Mouse (Mus musculus) gonadal fat pad, adult 2 months (tissue): Measurements from ENCODE around the gene Actn1. TPM values are rescaled to one million over a fixed set of nuclear protein-coding genes. Genes with fewer than 3 reads are reported as not detected.
"Not testable (repeated sequence)": the region's sequence is repeated elsewhere in the genome, so short reads cannot be mapped to it uniquely, and the experiment has no call there.

Experiments
- DNase-seq: peaks from one replicate; pipeline ENCODE4 v3.0.0-alpha.2; 2012; ENCODE audit warnings: low read depth
- polyA plus RNA-seq: library from polyadenylated mRNA; depleted of rRNA; stranded (reverse); fragments of >200 nt; gene quantifications from 2 replicates; pipeline ENCODE4 v1.2.3, GENCODE M21; 2012; rRNA removed

Gene Actn1
- 57.6 and 70.9 TPM in 2 replicates for polyA plus RNA-seq

DNA sequence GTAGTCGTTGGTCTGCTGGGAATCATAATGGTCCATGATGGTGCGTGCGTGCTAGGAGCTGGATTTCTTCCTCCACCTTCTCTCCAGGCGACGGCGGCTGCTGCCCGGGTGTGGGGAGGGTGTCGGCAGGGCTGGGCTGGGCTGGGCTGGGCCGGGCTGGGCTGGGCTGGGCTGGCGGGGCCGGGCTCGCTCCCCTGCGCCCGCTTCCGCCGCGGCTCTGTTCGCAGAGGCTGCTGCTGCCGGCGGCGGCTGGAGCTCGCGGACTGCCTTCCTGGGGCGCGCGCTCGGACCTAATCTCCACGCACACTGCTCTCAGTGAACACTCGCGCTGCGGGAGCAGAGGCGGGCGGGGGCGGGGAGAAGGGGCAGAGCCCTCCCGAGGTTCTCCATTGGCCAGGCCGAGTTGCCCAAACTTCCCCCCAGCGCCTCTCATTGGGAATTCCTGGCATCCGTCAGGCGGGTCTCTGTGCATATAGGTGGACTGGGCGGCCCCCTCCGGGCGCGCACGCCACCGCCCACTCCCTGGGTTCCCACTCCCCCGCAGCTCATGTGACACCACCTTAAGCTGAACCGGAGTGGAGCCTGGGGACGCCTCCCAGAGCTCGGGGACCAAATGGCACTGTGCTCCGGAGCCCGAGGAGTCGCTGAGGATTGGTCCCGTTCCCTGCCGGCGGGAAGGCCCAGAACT, at the start of gene Actn1:
TSS of gene Actn1 (minus strand) at position 316 of the 688 bp plus-strand sequence.
- no peak for DNase-seq

DNA sequence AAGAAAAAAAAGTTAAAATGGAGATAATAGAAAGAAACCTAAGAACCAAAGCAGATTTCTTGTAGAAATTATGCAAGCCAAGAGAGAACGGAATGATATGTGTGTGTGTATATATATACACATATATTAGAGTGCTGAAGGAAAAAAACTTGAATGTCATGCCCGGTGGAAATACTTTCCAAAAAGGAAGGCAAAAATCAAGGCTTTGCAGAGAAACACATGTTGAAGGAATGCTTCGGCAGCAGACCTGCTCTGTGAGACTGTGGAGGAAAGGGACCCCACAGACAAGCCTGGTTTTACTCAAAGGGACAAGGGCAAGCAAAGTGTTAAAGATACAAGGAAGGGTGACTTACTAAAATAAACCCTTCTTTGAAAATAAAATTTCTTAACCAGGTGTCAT, 47.4 kb upstream of the Actn1 start:
- DNase-seq: no peak

DNA sequence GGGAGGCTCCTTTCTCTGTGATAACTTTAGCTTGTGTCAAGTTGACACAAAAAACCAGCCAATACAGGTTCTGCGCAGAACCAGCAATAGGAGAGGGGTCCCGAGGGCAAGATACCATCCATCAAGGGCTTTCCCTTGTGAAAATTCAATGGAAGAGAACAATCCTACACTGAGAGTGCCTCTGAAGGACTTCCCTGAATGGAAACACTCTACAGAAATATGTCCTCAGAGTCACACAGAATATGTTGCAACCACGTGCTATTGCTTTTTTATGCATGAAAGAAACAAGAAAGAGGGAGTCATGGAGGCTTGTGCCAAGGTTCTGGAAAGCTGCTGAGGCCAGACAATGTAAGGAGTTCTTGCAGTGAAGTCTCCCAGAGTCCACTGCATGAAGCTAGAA, 44.3 kb upstream of the Actn1 start:
- DNase-seq: no peak

DNA sequence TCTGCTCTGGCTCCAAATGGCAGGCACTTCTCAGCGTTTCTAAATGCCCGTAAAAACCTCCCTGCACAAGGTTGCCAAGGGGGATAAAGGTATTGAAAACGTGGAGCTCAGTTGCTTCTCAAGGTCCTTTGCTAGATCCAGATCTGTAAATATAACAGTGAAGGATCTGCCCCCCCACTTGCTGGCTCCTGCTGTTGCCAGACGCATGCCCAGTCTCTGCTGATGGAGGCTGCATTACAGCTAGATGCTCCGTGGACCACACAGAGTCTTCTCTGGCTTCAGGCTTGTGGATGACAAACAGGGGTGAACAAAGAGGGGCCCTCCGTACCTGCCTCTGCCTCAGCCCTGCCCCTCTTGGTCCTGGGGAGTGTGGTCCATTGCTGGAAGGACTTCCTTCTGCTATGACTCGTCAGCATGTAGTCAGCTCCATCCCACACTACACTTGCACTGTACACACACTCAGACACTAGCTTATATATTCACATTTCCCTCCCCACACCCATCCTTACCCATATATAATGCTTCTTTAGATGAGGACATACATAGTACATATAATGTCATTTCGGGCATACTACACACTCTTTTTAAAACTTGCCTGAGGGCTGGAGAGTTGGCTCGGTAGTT, 40.8 kb upstream of the Actn1 start:
- DNase-seq: no peak

DNA sequence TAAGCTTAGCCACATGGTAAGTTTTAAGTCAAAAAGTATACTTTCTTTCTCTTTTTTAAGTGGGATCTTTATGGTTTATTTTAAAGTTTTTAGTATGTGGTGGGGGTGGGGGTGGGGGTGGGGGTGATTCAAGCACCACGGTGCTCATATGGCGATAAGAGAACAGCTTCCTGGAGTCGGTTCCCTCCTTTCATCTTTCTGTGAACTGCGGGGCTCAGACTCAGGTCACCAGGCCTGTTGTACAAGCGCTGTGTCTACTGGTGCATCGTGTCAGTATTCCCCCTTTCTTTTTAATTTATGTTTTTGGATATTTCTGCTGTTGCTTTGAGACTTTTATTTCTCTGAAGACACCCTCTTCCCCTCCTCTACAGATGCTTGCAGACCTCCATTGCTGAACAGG, 38.5 kb upstream of the Actn1 start:
- no peak for DNase-seq

DNA sequence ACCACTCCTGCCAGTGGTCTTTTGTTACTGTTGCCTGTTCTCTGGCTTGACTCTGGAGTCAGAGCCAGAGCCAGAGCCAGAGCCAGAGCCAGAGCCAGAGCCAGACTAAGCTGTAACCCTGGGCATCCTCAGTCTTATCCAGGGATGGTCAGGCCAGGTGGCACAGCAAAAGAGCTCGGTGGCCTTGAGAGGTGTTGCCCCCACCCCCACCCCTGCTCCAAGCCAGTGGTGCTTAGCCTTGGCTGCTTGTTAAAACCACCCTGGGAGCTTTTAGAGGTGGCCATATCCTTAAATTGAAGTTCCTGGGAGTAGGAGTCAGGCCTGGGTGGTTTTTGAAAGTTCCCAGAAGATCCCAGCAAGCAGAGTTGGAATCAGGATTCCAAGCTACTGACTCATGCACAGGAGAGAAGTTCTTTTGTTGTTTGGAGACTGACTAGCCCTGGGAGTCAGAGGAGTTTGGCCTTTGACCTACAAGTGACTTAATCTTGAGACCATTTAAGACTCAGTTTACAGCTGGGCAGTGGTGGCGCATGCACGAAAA, 31.8 kb upstream of the Actn1 start:
- no peak for DNase-seq

DNA sequence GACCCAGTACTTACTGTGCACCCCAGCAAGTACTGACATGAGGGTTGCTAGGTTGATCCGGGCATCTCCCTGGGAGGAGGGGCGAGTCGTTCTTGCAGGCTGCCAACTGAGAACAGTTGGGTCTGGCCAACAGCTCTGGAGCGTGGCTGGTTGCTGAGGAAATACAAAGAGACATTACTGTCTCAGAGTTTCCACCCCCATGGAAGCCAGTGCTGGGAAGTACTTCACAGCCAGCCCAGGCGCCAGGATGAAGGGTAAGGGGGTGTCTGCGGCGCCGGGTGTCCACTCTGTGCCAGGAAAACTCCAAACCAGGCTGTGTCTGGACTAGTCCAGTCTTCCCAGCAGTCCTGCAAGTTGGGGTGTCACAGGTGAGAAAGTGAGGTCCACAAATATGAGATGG, 30.8 kb upstream of the Actn1 start:
- DNase-seq: no peak

DNA sequence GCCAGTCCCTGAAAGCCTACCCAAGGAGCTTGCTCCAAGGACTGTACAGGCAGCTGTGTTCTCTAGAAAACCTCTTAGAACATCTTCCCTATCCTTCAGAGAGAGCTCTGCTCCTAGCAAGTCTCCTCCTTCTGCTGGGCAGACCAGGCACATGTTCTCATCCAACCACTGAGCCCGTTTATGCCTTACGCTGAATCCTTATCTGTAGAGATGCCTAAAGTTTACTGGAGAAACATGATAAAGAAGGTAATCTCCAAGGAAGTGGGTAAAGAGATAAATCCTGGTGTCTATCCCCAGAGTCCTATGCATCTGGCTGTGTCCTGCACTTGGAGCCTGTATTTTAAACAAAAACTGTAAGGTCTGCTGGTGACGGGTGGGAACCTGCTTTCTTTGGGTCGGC, 30.3 kb upstream of the Actn1 start:
- no peak for DNase-seq

DNA sequence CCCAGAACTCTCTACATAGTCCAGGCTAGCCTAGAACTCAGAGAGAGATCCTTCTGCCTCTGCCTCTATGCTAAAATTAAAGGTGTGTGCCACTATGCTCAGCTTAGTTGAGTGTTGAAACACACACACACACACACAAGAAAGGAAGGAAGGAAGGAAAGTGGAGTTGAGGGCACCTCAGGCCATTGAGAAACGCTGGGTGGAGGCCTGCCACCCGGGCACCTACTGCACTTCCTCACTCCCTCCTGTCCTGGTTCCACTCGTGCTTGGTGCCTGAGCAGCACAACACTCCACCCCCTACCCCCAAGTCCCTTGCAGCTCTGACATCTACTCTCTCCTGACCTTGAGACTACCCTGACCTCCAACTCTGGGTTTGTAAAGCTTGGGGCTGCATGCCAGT, 29.6 kb upstream of the Actn1 start:
- DNase-seq: no peak

DNA sequence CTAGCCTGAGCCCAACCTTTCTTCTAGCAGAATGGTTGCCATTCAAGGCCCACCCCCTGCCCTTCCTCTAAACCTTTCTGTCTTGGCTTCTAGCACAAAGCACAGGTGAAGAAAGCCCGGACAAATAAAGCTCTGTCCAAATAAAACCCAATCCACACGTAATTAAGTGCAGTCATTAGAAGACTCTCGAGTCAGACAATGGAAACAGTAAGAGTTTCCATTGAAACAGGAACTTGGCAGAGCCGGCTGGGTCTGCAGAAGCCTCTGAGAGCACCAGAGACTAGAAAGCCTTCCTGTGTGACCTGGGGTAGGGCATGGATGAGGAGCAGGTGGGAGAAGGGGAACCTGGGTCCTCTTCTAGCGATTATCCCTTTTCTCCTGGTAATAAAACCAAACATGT, 25.7 kb upstream of the Actn1 start:
- no peak for DNase-seq

DNA sequence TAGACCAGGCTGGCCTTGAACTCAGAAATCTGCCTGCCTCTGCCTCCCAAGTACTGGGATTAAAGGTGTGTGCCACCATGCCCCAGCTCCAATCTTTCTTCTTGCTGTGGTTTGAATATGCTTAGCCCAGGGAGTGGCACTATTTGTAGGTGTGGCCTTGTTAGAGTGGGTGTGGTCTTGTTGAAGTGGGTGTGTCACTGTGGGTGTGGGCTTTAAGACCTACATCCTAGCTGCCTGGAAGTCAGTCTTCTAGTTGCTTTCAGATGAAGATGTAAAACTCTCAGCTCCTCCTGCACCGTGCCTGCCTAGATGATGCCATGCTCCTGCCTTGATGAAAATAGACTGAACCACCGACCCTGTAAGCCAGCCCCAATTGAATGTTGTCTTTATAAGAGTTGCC, 24.1 kb upstream of the Actn1 start:
- not testable (repeated sequence) for DNase-seq

DNA sequence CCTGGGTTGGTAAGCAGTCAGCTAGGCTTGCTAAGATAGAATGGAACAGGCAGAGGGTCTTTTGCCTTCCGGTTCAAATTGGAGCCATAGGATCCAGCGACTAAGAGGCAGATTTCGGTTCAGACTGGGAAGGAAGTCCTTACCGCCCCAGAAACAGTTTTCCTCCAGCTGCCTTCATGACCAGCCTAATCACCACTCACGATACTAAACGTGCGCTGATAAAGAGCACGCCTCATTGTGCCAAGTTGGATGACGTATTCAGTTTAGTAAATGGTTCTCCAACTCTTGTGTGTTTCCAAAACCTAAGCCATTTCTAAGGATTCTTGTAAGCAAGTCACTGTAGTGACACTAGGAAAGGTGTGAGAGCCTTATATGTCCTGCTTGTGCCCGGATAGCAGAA, 18.7 kb upstream of the Actn1 start:
- DNase-seq: no peak

DNA sequence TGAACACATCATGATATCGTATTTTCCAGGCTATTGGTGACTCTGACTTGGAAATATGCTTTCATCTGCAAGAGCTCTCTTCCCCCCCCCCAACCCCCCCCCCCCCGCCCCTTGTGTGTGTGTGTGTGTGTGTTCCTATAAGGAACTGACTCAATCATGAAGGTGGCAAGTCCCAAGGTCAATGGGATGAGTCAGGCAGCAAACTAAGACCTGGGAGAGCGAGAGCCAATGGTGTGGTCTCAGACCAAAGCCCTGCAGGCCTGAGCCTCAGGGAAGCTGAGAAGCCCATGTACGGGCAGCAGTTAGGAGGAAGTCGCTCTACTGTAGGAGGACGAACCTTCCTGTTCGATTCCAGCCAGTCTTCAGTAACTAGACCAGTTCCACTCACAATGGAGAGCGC, 17.3 kb upstream of the Actn1 start:
- DNase-seq: no peak

DNA sequence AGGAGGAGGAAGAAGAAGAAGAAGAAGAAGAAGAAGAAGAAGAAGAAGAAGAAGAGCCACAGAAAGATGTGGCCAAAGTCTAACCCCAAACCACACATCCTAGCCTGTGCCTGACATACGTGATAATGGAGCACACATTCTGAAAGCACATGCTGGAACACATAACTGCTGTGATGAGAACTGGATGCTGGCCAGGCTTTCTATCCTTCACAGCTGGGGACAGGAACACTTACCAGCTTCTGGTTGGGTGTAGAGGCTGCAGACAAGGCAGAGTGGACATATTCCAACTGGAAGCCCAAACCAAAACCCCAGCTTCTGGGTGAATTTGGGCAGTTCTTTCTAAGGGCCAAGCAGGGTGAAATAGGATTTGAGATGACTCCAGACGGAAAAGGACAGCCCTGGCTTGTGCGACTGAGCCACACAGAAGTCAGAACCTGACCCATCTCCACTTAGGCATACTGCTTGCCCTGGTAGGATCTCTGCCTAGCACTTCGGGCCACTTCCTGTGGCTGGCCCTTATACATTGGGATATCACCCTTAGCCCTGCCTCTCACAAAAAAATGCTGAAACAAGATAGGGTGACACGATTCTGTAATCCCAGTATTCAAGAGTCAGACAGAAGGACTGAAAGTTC, 15.1 kb upstream of the Actn1 start:
- DNase-seq: no peak

DNA sequence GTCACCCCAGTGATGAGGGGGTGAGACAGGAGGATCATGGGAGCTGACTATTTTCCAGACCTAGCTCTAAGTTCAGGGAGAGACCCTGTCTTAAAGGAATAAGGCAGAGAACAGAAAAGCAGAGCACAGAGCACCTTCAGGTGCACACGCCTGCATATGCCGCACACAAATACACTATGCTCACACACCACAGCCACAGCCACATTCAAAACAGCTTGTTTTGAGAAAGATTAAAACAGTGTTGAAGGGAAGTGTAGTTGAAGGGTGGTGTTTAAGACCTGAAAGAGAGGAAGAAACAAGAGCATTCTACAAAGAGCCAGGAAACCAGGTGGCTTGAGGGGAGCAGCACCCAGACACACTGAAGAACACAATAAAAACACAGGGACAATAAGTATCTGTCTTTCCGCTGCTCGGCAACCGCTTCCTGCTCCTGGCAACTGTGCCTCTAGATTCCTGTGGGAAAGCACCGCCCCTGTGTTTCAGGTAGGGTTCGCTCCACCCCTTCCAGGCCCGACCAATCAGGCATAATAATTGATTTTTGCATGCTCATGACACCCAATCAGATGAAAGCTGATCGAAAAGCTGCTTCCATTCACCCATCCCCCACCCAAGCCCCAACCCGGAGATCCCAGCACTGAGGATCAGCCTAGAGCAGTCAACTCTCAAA, 13.0 kb upstream of the Actn1 start:
- DNase-seq: no peak

DNA sequence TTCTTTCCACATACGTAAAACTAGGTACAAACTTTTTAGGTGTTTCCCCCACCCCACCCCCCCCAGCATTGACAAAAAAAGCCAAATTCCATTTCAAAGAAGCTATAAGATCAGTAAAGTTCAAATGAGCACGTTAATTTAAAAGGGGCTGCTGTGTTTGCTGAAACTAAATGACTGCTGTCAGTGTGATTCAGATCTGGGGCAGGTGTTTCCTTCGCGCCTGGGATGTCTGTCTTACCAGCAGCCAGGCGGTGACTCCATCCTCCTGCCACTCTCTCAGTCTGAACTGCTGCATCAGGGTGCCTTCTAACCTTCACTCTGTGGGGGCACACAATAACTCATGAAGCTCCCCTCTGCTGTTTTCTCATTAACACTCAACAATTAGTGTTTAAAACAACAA, 11.6 kb upstream of the Actn1 start:
- no peak for DNase-seq

DNA sequence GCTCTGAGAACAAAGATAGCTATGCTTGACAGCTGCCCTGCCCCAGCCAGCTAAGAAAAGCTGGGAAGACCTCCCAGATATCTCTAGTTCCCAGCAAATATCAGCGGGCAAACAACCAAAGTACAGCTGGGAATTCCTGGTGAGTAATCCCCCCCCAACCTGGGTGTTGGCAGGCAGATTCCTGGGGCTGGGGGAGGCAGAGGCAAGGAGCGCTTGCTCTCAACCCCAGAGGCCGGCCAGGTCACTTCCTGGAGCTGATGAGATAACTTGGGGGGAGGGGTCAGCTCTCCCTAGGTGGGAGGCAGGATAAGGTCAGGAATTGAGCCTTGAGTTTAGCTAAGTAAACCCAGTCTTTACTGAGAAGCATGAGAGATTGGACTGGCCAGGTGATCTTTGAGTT, 10.8 kb upstream of the Actn1 start:
- no peak for DNase-seq

DNA sequence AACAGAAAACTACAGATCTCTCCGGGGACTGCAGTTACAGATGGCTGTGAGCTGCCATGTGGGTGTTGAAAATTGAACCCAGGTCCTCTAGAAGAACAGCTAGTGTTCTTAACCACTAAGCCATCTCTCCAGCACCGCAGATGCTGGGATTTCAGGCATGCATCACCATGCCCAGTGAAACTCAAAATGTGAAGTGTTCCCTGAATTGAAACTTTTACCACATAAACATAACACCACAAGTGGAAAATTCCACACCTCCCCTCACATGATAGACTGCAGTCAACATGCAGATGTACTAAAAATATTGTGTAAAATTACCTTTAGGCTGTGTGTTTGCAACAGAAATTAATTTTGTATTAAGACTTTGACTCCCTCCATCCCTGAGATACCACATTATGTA, 9.1 kb upstream of the Actn1 start:
- no peak for DNase-seq

DNA sequence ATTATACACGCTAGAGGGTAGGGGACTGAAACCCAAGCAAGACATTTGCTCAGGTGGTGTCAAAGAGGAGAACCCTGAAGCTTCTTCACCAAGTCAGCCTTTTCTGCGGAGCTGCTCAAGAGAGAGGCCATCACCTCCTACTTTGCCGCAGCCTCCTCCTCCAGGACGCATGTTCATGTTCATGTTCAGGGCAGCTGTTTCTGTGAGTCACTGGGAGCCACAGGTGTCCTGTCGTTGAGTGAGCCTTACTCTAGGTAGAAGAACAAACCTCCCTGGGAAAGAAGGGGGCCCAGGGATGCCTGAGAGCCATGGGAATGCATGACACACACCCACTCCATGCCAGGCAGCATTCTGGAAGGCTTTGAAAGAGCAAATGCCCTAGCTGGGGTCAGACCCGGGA, 7.8 kb upstream of the Actn1 start:
- no peak for DNase-seq

DNA sequence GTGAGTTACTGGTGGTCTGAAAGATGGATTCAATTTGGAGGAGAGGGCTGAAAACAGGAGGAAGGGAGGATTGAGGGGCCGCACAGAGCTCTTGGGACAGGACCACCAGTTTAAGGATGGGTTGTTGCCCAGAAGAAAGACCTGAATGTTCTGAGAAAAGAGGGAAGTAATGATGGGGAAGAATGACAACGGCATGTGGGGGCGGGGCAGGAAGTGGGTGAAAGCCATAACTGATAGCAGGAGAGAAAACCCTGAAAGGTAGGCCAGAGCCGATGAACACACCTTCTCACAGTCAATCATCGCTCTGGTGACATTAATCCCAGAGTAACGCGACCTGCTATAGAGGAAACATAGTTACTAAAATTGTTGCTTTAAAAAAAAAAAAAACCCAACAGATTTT, 4.2 kb upstream of the Actn1 start:
- not testable (repeated sequence) for DNase-seq

DNA sequence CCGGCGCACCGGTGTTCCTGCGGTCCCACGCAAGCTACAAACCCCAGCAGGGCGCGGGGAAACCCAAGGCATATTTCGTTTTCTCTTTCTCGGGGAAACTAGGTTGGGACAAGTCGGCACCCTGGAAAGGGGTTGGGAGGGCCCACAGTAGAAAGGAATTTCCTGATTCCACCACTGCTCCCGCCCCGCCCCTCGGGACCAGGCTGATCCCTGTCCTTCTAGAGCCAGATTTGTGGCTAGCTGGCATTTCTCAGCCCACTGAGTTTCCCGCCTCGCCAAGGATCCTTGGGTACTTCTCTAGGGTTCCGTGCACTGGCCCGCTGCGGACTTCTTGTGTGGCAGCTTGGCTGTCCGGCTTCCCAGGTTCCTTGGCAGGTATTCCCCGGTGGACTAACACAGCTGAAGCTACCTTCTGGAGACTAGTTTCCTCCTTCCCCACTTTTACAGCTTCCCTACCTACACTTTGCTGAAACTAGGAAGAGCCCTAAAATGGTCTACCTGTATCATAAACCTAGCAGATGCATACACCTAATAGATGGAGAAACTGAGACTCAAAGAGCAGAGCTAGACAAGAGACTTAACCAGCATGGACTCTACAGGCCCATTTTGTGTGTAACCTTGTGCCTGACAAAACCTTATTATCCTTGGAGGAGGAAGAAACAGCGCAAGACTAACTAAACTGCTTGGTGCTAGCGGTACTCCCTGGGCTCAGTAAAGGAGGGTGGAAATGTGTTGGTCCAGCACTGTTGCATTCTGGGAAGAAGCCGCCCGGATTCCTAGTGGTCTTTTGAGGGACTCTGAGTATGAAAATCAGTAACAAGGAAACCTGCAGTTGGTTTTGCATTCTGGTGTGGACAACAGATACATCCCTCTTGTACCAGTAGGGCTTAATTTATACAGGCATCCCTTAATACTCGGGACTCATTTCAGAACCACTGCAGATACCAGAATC, 849 bp upstream of the Actn1 start:
- DNase-seq: no peak
